Mouse (Mus musculus) liver, postnatal 0 days (tissue): ENCODE results near the gene Icam4. TPM values are rescaled to one million over a fixed set of nuclear protein-coding genes. Genes with fewer than 3 reads are reported as not detected.
A peak's percentile ranks its signal among the peaks of the same experiment; 100 is the strongest.

Experiments used
- ATAC-seq: fragments of 200-750 bp; cut with Nextera tagmentation; 2 replicates; pipeline ENCODE4 v1.8.0; 2017; ENCODE audit warnings: mild to moderate bottlenecking, moderate library complexity
- DNase-seq: peaks from one replicate; pipeline ENCODE4 v3.0.0-alpha.2; 2016
- H3K27ac ChIP-seq: fragments of 300-500 bp; sonication (generic); 2 replicates; pipeline ENCODE4 v1.5.1; 2014; ENCODE audit warnings: antibody characterized with exemption, moderate library complexity, mild to moderate bottlenecking, low read depth
- H3K27me3 ChIP-seq: fragments of 300-500 bp; sonication (generic); 2 replicates; pipeline ENCODE4 v1.6.1; 2014; ENCODE audit warnings: low read length, control low read depth, mixed read lengths; ENCODE audit not compliant: insufficient read depth
- H3K36me3 ChIP-seq: fragments of 300-500 bp; sonication (generic); replicated peaks from 2 replicates; pipeline ENCODE4 v1.6.1; 2014; ENCODE audit warnings: mild to moderate bottlenecking, control low read depth, low read length, moderate library complexity, mixed read lengths; ENCODE audit not compliant: insufficient read depth
- H3K4me1 ChIP-seq: fragments of 300-500 bp; sonication (generic); 2 replicates; pipeline ENCODE4 v1.6.1; 2014; ENCODE audit warnings: antibody characterized with exemption, mild to moderate bottlenecking, control low read depth; ENCODE audit not compliant: insufficient read depth
- H3K4me2 ChIP-seq: fragments of 300-500 bp; sonication (generic); 2 replicates; pipeline ENCODE4 v1.6.1; 2014; ENCODE audit warnings: low read depth, mild to moderate bottlenecking, low read length, moderate library complexity, mixed read lengths
- H3K4me3 ChIP-seq: fragments of 300-500 bp; sonication (generic); 2 replicates; pipeline ENCODE4 v1.5.1; 2014; ENCODE audit warnings: low read depth, low read length
- H3K9ac ChIP-seq: fragments of 300-500 bp; sonication (generic); replicated peaks from 2 replicates; pipeline ENCODE4 v1.6.1; 2014; ENCODE audit warnings: mild to moderate bottlenecking, moderate library complexity
- H3K9me3 ChIP-seq: fragments of 300-500 bp; sonication (generic); 2 replicates; pipeline ENCODE4 v1.6.1; 2016; ENCODE audit warnings: mild to moderate bottlenecking, control low read depth, low read length, mixed read lengths
- CTCF ChIP-seq: sonication (generic); IDR thresholded peaks from 2 replicates; pipeline ENCODE4 v1.5.1; 2016; ENCODE audit warnings: antibody characterized with exemption, low read depth
- EP300 ChIP-seq: IDR thresholded peaks from 2 replicates; pipeline ENCODE4 v1.6.1; 2016; ENCODE audit warnings: antibody characterized with exemption, low read depth, mild to moderate bottlenecking
- WGBS: fragments of 180-500 bp; shearing (Covaris S2); extraction: QIAGEN DNeasy Blood & Tissue Kit; methylation state at CpG from one replicate; pipeline ENCODE4 v1.1.7; 2014; ENCODE audit not compliant: insufficient replicate concordance; 5-methylcytosine and 5-hydroxymethylcytosine counted together
- polyA plus RNA-seq: library from polyadenylated mRNA; unstranded; fragments of >200 nt; fragmentation: Nextera tagmentation; extraction: Ambion mirVana; gene quantifications from 2 replicates; pipeline ENCODE4 v1.2.1, GENCODE M21; 2015

Icam4 gene
- polyA plus RNA-seq, 1 experiment from 2014 or later = 57.7 TPM

DNA sequence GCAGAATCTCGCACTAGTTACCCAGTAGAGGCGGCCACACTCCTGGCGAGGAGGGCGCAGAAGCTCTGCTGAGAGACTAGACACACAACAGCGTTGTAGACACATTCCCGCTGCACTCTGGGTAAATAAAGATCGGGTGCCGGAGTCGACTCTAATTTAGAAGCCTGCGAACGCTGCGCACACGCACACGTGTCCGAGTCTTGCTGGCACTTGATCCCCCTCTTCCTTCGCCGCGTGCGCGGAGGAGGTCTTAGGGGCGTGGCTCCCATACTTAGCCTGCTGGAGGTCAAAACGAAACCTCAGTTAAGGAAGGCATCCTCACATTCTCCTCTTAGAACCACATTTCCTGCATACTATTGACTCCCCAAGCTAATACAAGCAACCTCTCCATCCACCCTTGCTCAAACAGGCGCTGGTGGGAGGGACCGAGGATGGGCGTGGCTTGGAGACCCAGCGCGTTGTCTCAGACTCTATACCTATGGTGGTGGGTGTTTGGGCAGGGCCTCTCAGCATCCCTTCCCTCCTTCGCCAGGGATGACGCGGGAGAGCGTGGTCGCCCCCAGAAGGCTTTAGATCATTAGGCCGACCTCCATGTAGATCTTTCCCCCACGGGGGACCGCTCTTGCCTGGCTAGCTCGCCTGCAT, 2.2 kb downstream of the Icam4 start:
- peak overlapping the region; percentile 87 for H3K27ac ChIP-seq
- peak overlapping the region; percentile 41 for H3K9ac ChIP-seq
- DNase-seq (peak; percentile 62), ATAC-seq (peak; percentile 7)
- peaks cover 60% of the 10 kb centered on the region for H3K4me1 ChIP-seq
- peaks cover 21% of the 10 kb centered on the region for H3K36me3 ChIP-seq
- WGBS = under 1% methylated on average over 36 of the region's 36 CpGs
- H3K4me3 ChIP-seq = peak overlapping the region; percentile 55
- H3K4me2 ChIP-seq = peak overlapping the region; percentile 98
- H3K27me3 ChIP-seq = peaks cover 50% of the 10 kb centered on the region
- H3K9me3 ChIP-seq = no peaks in the 10 kb centered on the region
- no peak for TF ChIP-seq CTCF
- TF ChIP-seq EP300 = no peak

GRCm38 (mm10) chr9:21031896-21032351, 2.8 kb downstream of the Icam4 start, which contains the start of gene Icam5:
TSS of gene Icam5 (plus strand) at chr9:21032073.
- Histone ChIP-seq H3K9me3 (no peaks in the 10 kb centered on the region), H3K4me1 (peaks cover 62% of the 10 kb centered on the region), H3K27ac (peak within 1 kb of the TSS; percentile 87), H3K4me2 (peak within 1 kb of the TSS; percentile 98), H3K36me3 (peaks cover 16% of the 10 kb centered on the region), H3K9ac (peak within 1 kb of the TSS; percentile 44), H3K4me3 (peak within 1 kb of the TSS; percentile 55), H3K27me3 (peaks cover 55% of the 10 kb centered on the region)
- DNase-seq (peak; percentile 55), ATAC-seq (no peak)
- WGBS = 1% methylated on average over 34 of the region's 35 CpGs
- TF ChIP-seq EP300 (no peak), CTCF (no peak)

DNA sequence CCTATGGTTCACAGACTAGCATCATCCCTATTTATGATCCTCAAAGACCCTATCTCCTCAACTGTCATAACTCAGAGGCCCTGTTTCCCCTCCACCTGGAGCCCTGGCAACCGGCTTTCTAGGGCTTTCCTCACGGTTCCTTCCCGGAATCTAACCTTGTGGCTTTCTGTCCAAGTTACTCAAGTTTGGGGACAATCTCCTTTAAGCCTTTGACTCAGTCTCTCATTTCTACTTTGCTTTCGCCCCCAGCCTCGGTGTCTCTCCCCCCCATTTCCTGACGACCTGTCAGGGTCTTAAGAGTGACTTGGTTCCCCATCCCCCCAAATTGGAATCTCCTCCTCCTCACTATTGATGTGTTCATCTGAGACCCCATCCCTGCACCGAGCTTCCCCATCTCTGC, 3.3 kb downstream of the Icam4 start:
- peak overlapping the region; percentile 98 for H3K4me2 ChIP-seq
- H3K9me3 ChIP-seq = no peaks in the 10 kb centered on the region
- H3K36me3 ChIP-seq = peaks cover 11% of the 10 kb centered on the region
- no peak for ATAC-seq
- TF ChIP-seq EP300 (no peak), CTCF (no peak)
- H3K9ac ChIP-seq = no peak overlapping the region
- peaks cover 65% of the 10 kb centered on the region for H3K4me1 ChIP-seq
- no peak overlapping the region for H3K27ac ChIP-seq
- DNase-seq = no peak
- 4% methylated on average over 7 of the region's 7 CpGs for WGBS
- peak overlapping the region; percentile 55 for H3K4me3 ChIP-seq
- peaks cover 61% of the 10 kb centered on the region for H3K27me3 ChIP-seq

DNA sequence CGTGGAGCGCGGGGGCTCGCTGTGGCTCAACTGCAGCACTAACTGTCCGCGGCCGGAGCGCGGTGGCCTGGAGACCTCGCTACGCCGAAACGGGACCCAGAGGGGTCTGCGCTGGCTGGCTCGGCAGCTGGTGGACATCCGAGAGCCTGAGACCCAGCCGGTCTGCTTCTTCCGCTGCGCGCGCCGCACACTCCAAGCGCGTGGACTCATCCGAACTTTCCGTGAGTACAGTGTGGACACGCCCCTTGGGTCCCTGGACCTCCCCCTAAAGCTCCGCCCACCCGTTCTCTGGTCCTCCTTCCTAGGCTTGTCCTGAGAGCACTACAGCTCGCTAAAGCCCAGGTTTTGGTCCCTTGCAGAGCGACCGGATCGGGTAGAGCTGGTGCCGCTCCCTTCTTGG, 4.0 kb downstream of the Icam4 start:
- peaks cover 67% of the 10 kb centered on the region for H3K27me3 ChIP-seq
- H3K4me3 ChIP-seq = peak overlapping the region; percentile 55
- no peak overlapping the region for H3K27ac ChIP-seq
- peaks cover 4% of the 10 kb centered on the region; the same call in 1 of the 2 replicates for H3K36me3 ChIP-seq
- WGBS = 1% methylated on average over 30 of the region's 34 CpGs
- peaks cover 63% of the 10 kb centered on the region for H3K4me1 ChIP-seq
- ATAC-seq (peak; percentile 37), DNase-seq (peak; percentile 93)
- no peak for TF ChIP-seq CTCF
- no peak for TF ChIP-seq EP300
- H3K4me2 ChIP-seq = peak overlapping the region; percentile 98
- H3K9ac ChIP-seq = peak overlapping the region; percentile 44; the same call in 1 of the 2 replicates
- no peaks in the 10 kb centered on the region for H3K9me3 ChIP-seq

GRCm38 (mm10) chr9:21034481-21035085, 5.4 kb downstream of the Icam4 start:
- H3K36me3 ChIP-seq = no peaks in the 10 kb centered on the region
- no peak overlapping the region for H3K4me3 ChIP-seq
- H3K4me2 ChIP-seq = no peak overlapping the region
- no peak overlapping the region for H3K27ac ChIP-seq
- H3K9me3 ChIP-seq = no peaks in the 10 kb centered on the region
- no peak for ATAC-seq
- no peak for TF ChIP-seq EP300
- no peak for TF ChIP-seq CTCF
- no peak overlapping the region for H3K9ac ChIP-seq
- H3K27me3 ChIP-seq = peaks cover 80% of the 10 kb centered on the region
- peaks cover 53% of the 10 kb centered on the region for H3K4me1 ChIP-seq
- no peak for DNase-seq
- WGBS = 6% methylated on average over 17 of the region's 17 CpGs

DNA sequence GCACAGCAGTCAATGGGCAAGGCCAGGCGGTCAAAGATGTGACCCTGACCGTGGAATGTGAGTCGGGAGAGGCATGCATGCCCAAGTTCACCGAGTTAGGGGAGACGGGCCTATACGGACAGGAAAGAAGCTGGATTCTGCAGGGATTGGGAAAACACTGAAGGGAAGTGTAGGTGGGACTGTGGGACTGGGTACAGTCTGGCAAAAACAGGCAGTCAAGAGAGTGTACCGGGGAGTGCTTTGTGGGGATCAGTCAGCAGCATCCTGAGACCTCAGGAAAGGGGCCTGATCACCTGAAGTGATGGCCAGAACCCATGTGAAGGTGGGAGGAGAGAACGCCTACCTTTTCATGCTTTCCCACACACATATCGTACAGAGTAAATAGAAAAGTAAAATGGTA, 6.4 kb downstream of the Icam4 start:
- H3K4me1 ChIP-seq = peaks cover 47% of the 10 kb centered on the region
- H3K9me3 ChIP-seq = no peaks in the 10 kb centered on the region
- no peak for ATAC-seq
- DNase-seq = no peak
- H3K36me3 ChIP-seq = no peaks in the 10 kb centered on the region
- no peak overlapping the region for H3K27ac ChIP-seq
- no peak for TF ChIP-seq CTCF
- TF ChIP-seq EP300 = no peak
- 31% methylated on average over 9 of the region's 9 CpGs for WGBS
- no peak overlapping the region for H3K4me3 ChIP-seq
- H3K4me2 ChIP-seq = no peak overlapping the region
- no peak overlapping the region for H3K9ac ChIP-seq
- H3K27me3 ChIP-seq = peaks cover 85% of the 10 kb centered on the region
